Mouse (Mus musculus) adrenal gland, postnatal 10 days (tissue): ENCODE results near the gene Bcar3. TPM values are rescaled to one million over a fixed set of nuclear protein-coding genes. Genes with fewer than 3 reads are reported as not detected.

ENCODE experiments used
- DNase-seq: peaks from one replicate; pipeline ENCODE4 v3.0.0; 2021; ENCODE audit warnings: mixed read lengths
- microRNA-seq: library from miRNA; unstranded; fragments of <30 nt; microRNA quantifications from one replicate; pipeline ENCODE4 v1.2.0, GENCODE M21; 2021
- total RNA-seq, 2 experiments: library from RNA; stranded (reverse); gene quantifications; 2 replicates each; pipeline ENCODE4 v1.2.3; 2021

Gene Bcar3
- total RNA-seq, 2 experiments from 2014 or later = 42.4 to 43.9 TPM

GRCm38 (mm10) chr3:122574921-122575320, 281.0 kb downstream of the Bcar3 start:
- no peak for DNase-seq

GRCm38 (mm10) chr3:122577360-122577759, 283.4 kb downstream of the Bcar3 start:
- DNase-seq = no peak

Small RNA genes within 50 kb of the gene (microRNA-seq; reads per million reads assigned to microRNA genes)
- gene Mir760 (75.7 reads per million, percentile 41 among the genes with 10 or more reads in this experiment), gene Mir7657 (not detected)

Other genes with a start within 250 kb of the Bcar3 start
- 1 to 10 TPM; 1.8 to 2.7 TPM for gene Abca4, start 249.7 kb upstream of the Bcar3 start, total RNA-seq
- 100 to 1,000 TPM in 1 of 2 experiments, 10 to 100 TPM in 1; 89.2 to 102 TPM for gene Gclm, start 48.6 kb upstream of the Bcar3 start, total RNA-seq
- 10 to 100 TPM; 40.0 to 45.0 TPM for gene Dnttip2, start 19.7 kb upstream of the Bcar3 start, total RNA-seq